Mouse (Mus musculus) hindbrain, embryonic 13.5 days (tissue): Measurements from ENCODE around the gene Nfib. TPM values are rescaled to one million over a fixed set of nuclear protein-coding genes. Genes with fewer than 3 reads are reported as not detected.

Experiments used
- ATAC-seq: fragments of 200-750 bp; cut with Nextera tagmentation; 2 replicates; pipeline ENCODE4 v1.8.0; 2017; ENCODE audit warnings: moderate TSS enrichment; ENCODE audit not compliant: low FRiP score
- H3K27ac ChIP-seq: fragments of 300-500 bp; sonication (generic); 2 replicates; pipeline ENCODE4 v1.5.1; 2015; ENCODE audit warnings: inconsistent platforms, mild to moderate bottlenecking, moderate library complexity
- H3K27me3 ChIP-seq: fragments of 300-500 bp; sonication (generic); 2 replicates; pipeline ENCODE4 v1.6.1; 2015; ENCODE audit warnings: mild to moderate bottlenecking, inconsistent platforms
- H3K36me3 ChIP-seq: fragments of 300-500 bp; sonication (generic); 2 replicates; pipeline ENCODE4 v1.6.1; 2015; ENCODE audit warnings: mild to moderate bottlenecking, inconsistent platforms
- H3K4me1 ChIP-seq: fragments of 300-500 bp; sonication (generic); replicated peaks from 2 replicates; pipeline ENCODE4 v1.6.1; 2015; ENCODE audit warnings: inconsistent platforms
- H3K4me2 ChIP-seq: fragments of 300-500 bp; sonication (generic); 2 replicates; pipeline ENCODE4 v1.6.1; 2015; ENCODE audit warnings: inconsistent platforms, mild to moderate bottlenecking, moderate library complexity
- H3K4me3 ChIP-seq: fragments of 300-500 bp; sonication (generic); 2 replicates; pipeline ENCODE4 v1.5.1; 2015; ENCODE audit warnings: mild to moderate bottlenecking, inconsistent platforms
- H3K9ac ChIP-seq: fragments of 300-500 bp; sonication (generic); 2 replicates; pipeline ENCODE4 v1.6.1; 2015; ENCODE audit warnings: mild to moderate bottlenecking, inconsistent platforms
- H3K9me3 ChIP-seq: fragments of 300-500 bp; sonication (generic); 2 replicates; pipeline ENCODE4 v1.6.1; 2016; ENCODE audit warnings: inconsistent platforms
- WGBS: fragments of 180-500 bp; shearing (Covaris S2); methylation state at CpG from one replicate; pipeline ENCODE4 v1.1.7; 2015; 5-methylcytosine and 5-hydroxymethylcytosine counted together
- polyA plus RNA-seq: library from polyadenylated mRNA; unstranded; fragments of >200 nt; fragmentation: Nextera tagmentation; extraction: Ambion mirVana; gene quantifications from 2 replicates; pipeline ENCODE4 v1.2.1, GENCODE M21; 2015

The Nfib gene
- polyA plus RNA-seq: 80.1 and 107 TPM in 2 replicates

DNA sequence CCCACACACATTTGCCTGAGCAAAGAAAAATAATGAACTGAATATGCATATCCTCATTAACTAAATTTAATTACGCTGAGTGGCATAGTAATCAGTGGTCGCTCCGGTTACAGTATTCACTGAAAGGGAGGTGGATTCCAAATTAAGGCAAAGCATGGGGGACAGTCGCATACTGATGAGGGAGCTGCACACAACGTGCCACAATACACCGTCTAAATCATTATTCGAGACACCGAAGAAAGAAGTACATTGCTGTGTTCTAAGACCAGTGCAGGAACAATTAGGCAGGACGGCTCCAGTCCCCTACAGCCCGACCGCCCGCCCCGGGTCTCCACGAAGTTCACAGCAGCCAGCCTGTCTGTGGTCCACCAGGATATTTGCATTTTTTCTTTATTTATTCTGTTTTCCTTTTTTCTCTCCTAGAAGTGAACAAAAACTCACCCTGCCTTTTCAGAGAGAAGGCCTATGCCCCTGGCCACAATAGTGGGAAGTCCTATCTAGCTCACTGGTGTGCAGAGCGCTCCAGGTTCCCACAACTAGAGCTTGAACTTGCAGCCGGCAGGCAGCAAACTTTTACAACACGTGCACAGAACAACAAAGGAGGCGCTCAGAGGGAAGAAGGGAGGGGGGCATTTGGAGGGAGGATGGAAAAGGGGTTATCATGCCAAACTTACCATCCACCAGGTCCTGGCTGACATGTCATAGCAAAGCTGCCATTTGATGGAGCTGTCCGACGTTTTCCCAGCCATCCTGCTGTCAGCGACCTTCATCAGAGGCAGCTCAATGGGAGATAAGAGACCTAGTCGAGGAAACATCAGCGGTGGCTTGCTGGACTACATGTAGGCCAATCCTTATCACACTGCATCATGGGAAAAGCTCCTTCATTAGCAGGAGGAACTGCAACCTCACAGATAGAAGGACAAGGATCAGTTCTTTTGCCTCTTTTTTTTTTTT, at the start of gene Nfib:
Nfib (minus strand) TSS at position 910 of the 954 bp plus-strand sequence.
- 0 out of 2 replicates have a peak, but pooled peaks cover 3% of the 10 kb centered on the region for H3K27me3 ChIP-seq
- H3K9me3 ChIP-seq: no peaks in the 10 kb centered on the region
- peaks cover 48% of the 10 kb centered on the region for H3K4me1 ChIP-seq
- peak within 1 kb of the TSS; percentile 46 for H3K4me2 ChIP-seq
- H3K4me3 ChIP-seq: peak within 1 kb of the TSS; percentile 22
- peak; percentile 88 for ATAC-seq
- H3K36me3 ChIP-seq: no peaks in the 10 kb centered on the region
- 19% methylated on average over 23 of the region's 23 CpGs for WGBS
- no peak within 1 kb of the TSS for H3K9ac ChIP-seq
- H3K27ac ChIP-seq: peak within 1 kb of the TSS; percentile 85

DNA sequence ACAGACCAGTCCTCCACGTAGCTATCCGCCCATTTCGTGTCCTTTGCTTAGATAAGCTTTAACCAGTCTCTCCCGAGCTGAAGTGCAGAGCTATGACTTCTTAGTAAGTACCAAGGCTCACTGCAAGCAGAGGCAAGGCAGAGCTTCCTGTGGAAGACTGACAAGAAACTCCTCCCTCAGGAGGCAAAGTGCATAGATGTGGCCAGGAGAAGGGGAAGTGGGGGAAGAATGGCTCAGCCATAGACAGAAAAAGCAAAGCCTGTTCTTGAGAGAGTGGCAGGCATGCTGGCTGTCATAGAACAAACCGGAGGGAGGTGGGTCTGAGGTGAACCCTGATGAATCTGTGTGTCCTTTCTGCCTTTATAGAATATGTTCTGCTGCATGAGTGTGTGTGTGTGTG, 30.2 kb upstream of the Nfib start:
- Histone ChIP-seq H3K4me3 (no peak overlapping the region), H3K9me3 (no peaks in the 10 kb centered on the region), H3K36me3 (no peaks in the 10 kb centered on the region), H3K27me3 (no peaks in the 10 kb centered on the region), H3K4me1 (no peaks in the 10 kb centered on the region), H3K4me2 (no peak overlapping the region), H3K9ac (no peak overlapping the region), H3K27ac (no peak overlapping the region)
- ATAC-seq: no peak
- 82% methylated on average over 5 of the region's 5 CpGs for WGBS

DNA sequence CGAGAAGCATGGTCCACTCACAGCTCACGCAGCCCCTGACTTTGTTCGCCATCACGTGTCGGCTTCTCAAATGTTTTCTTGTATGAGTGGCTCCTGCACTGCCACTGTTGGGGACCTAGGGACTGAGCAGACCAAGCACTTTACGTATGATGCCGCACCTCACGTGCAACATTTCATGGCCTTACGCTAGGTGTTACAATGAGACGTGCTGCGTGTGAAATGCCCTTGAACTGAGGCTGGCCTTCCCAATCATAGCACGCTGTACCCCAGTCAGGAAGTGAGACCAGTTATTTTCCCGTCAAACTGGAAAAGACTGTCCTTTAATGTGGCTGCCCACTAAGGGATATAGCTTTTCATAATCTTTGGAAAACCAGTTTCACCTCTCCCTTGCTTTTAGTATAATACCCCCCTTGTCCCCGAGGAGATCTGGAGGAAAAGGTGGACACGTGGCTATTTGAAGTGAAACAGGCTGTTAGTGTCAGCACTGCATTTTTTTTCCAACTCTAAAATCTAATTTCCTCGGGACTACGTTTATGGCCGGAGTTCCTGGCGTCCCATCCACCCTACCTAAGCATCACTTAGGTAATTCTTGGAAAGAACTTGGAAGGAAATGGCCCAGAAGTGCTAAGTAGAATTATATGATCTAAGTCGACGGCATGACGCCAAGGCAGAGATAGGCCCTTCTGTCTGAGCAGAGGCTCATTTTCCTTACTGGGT, 29.4 kb upstream of the Nfib start:
- H3K9ac ChIP-seq: no peak overlapping the region
- no peak overlapping the region for H3K4me2 ChIP-seq
- 0 out of 2 replicates have a peak, but pooled peaks cover 3% of the 10 kb centered on the region for H3K4me1 ChIP-seq
- 91% methylated on average over 22 of the region's 22 CpGs for WGBS
- H3K27ac ChIP-seq: no peak overlapping the region
- H3K9me3 ChIP-seq: no peaks in the 10 kb centered on the region
- H3K27me3 ChIP-seq: no peaks in the 10 kb centered on the region
- H3K4me3 ChIP-seq: no peak overlapping the region
- H3K36me3 ChIP-seq: no peaks in the 10 kb centered on the region
- no peak for ATAC-seq

- Histone ChIP-seq H3K27me3 (no peaks in the 10 kb centered on the region), H3K4me3 (no peak overlapping the region), H3K4me1 (0 out of 2 replicates have a peak, but pooled peaks cover 3% of the 10 kb centered on the region), H3K36me3 (no peaks in the 10 kb centered on the region), H3K9ac (no peak overlapping the region), H3K4me2 (no peak overlapping the region), H3K9me3 (no peaks in the 10 kb centered on the region), H3K27ac (no peak overlapping the region)
- ATAC-seq: no peak
- WGBS: 54% methylated on average over 5 of the region's 5 CpGs
Measured at GRCm38 (mm10) chr4:82734348-82734747, 28.8 kb upstream of the Nfib start.

DNA sequence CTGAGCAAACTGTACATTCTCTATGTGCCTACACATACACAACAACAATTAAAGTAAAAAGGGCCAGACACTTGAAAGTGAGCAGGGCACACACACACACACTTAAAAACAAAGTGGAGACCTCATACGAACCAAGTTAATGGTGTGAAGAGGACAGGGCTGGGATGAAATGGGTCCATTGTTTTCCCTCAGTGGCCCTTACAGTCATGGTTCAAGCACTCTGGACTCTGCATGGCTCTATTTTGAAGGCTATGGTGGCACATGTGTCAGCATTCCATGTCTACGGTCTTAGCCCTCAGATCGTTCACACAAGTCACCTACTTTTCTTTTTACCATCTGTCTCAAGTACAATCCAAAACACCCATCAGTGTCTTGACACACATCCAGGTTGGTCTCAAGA, 28.1 kb upstream of the Nfib start:
- no peak overlapping the region for H3K9ac ChIP-seq
- no peak for ATAC-seq
- WGBS: 88% methylated on average over 3 of the region's 3 CpGs

GRCm38 (mm10) chr4:82730248-82730887, 24.8 kb upstream of the Nfib start:
- Histone ChIP-seq H3K27ac (peak overlapping the region; percentile 60), H3K4me2 (no peak overlapping the region), H3K4me1 (0 out of 2 replicates have a peak, but pooled peaks cover 3% of the 10 kb centered on the region), H3K27me3 (no peaks in the 10 kb centered on the region), H3K9me3 (no peaks in the 10 kb centered on the region), H3K9ac (no peak overlapping the region), H3K36me3 (no peaks in the 10 kb centered on the region), H3K4me3 (no peak overlapping the region)
- peak; percentile 68 for ATAC-seq
- 24% methylated on average over 5 of the region's 5 CpGs for WGBS

More for the DNA sequence above, 28.1 kb upstream of the Nfib start:
- Histone ChIP-seq H3K4me3 (no peak overlapping the region), H3K4me1 (0 out of 2 replicates have a peak, but pooled peaks cover 3% of the 10 kb centered on the region), H3K27ac (no peak overlapping the region), H3K27me3 (no peaks in the 10 kb centered on the region), H3K9me3 (no peaks in the 10 kb centered on the region), H3K4me2 (no peak overlapping the region), H3K36me3 (no peaks in the 10 kb centered on the region)

GRCm38 (mm10) chr4:82724058-82724457, 18.5 kb upstream of the Nfib start:
- no peaks in the 10 kb centered on the region for H3K4me1 ChIP-seq
- H3K27ac ChIP-seq: no peak overlapping the region
- H3K4me2 ChIP-seq: no peak overlapping the region
- no peak overlapping the region for H3K4me3 ChIP-seq
- H3K27me3 ChIP-seq: no peaks in the 10 kb centered on the region
- WGBS: 61% methylated on average over 10 of the region's 10 CpGs
- no peak overlapping the region for H3K9ac ChIP-seq
- no peaks in the 10 kb centered on the region for H3K36me3 ChIP-seq
- peaks cover 9% of the 10 kb centered on the region; the same call in 1 of the 2 replicates for H3K9me3 ChIP-seq
- no peak for ATAC-seq

DNA sequence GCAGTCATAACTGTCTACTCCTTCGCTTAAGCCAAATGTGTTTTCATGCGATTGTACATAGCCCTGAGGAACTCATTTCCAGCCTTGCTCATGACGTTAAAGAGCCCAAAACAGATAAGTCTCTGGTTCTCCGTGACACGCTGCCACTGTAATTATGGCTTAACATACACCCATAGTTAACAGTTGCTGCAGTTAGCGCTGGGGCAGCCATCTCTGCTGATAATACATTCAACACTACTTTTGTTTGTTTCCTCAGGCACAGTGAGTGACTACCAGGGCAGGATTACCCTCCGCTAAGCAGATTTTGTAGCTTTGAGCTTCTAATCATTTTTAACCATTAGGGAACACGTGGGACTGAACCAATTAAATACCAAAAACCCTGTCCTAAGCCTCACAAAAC, 17.5 kb upstream of the Nfib start:
- peaks cover 10% of the 10 kb centered on the region; the same call in 1 of the 2 replicates for H3K9me3 ChIP-seq
- no peak for ATAC-seq
- no peak overlapping the region for H3K4me3 ChIP-seq
- H3K27me3 ChIP-seq: no peaks in the 10 kb centered on the region
- H3K4me2 ChIP-seq: no peak overlapping the region
- H3K27ac ChIP-seq: no peak overlapping the region
- H3K4me1 ChIP-seq: no peaks in the 10 kb centered on the region
- no peak overlapping the region for H3K9ac ChIP-seq
- WGBS: 91% methylated on average over 8 of the region's 8 CpGs
- H3K36me3 ChIP-seq: no peaks in the 10 kb centered on the region

DNA sequence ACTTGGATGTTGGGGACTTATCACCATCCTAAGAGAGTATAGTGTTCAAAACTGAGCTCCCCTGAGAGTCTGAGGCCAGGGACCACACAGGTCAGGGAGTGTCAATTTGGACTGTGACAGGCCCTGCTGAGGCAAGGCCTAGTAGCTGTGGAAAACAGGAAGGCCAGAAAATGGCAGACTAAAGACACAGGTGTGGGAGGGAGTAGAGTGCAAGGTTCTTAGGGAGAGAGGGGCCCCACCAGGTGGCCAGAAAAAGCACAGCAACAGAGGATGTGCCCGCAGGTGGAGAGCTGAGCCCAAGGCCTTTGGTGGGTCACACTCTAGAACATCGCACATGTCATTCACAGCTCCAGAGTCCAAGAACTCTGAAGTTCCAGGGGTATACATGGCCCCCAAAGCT, 10.3 kb upstream of the Nfib start:
- Histone ChIP-seq H3K9ac (no peak overlapping the region), H3K4me1 (no peaks in the 10 kb centered on the region), H3K9me3 (peaks cover 10% of the 10 kb centered on the region; the same call in 1 of the 2 replicates), H3K4me2 (no peak overlapping the region), H3K4me3 (no peak overlapping the region), H3K36me3 (no peaks in the 10 kb centered on the region), H3K27ac (no peak overlapping the region), H3K27me3 (no peaks in the 10 kb centered on the region)
- 80% methylated on average over 2 of the region's 2 CpGs for whole genome bisulfite sequencing
- ATAC-seq: no peak

DNA sequence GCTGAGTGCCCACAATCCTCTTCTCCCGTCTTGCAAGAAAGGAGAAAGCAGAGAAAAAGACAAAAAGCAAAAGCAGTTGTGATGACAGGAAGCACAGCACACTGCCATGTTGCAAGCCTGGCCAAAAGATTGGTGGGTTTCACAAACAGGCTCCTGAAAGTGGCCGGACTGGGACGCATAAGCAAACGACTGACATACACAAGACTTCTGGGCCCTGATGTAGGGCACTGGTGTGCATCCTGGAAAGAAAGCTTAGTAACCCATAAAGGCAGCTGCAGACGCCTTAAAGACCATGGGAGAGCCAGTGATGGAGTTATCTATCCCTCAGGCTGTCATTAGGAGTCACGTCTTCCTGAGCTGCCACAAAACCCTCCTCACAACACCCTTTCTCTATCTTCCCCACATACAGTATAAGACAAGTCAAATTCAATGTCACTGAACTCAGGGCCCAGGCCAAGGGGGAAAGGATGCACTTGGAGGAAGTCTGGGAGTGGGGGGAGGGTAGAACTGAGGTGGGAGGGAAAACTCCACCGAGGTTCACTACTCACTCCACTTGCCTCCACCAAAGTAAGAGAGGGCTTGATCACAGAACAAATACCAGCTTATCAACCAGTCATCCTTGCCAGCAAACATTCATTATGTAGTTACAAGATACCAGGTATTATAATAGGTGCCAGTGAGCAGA, 6.2 kb upstream of the Nfib start:
- Histone ChIP-seq H3K9ac (no peak overlapping the region), H3K4me2 (no peak overlapping the region), H3K9me3 (no peaks in the 10 kb centered on the region), H3K4me3 (no peak overlapping the region), H3K27me3 (no peaks in the 10 kb centered on the region), H3K36me3 (no peaks in the 10 kb centered on the region), H3K4me1 (peaks cover 12% of the 10 kb centered on the region; the same call in 1 of the 2 replicates), H3K27ac (no peak overlapping the region)
- no peak for ATAC-seq
- 87% methylated on average over 7 of the region's 7 CpGs for WGBS

DNA sequence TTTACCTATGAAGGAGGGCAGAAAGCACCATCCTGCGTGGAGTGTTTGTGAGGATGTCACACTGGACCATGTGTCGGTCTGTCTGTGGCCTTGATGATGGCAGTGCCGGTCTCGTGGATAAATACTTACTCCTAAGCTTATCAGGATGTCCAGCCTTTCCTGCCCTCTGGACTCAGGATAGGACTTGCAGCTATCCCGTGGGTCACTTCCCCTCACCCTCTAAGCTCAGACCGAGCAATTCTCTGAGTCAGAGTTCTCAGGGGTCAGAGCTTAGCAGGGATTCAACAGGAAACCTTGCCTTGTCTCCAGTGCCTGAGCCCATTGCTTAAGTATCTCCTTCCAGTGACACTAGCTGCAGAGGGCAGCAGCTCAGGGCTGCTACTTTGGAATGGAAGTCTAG, 4.1 kb upstream of the Nfib start:
- Histone ChIP-seq H3K4me1 (peaks cover 31% of the 10 kb centered on the region), H3K9ac (no peak overlapping the region), H3K4me2 (no peak overlapping the region), H3K9me3 (no peaks in the 10 kb centered on the region), H3K27me3 (no peaks in the 10 kb centered on the region), H3K27ac (no peak overlapping the region), H3K4me3 (no peak overlapping the region), H3K36me3 (no peaks in the 10 kb centered on the region)
- ATAC-seq: no peak
- 89% methylated on average over 6 of the region's 6 CpGs for WGBS
